Mouse (Mus musculus): ENCODE results near the gene Has3.
"Not testable (repeated sequence)": the region's sequence is repeated elsewhere in the genome, so short reads cannot be mapped to it uniquely, and the experiment has no call there.

Gene Has3

DNA sequence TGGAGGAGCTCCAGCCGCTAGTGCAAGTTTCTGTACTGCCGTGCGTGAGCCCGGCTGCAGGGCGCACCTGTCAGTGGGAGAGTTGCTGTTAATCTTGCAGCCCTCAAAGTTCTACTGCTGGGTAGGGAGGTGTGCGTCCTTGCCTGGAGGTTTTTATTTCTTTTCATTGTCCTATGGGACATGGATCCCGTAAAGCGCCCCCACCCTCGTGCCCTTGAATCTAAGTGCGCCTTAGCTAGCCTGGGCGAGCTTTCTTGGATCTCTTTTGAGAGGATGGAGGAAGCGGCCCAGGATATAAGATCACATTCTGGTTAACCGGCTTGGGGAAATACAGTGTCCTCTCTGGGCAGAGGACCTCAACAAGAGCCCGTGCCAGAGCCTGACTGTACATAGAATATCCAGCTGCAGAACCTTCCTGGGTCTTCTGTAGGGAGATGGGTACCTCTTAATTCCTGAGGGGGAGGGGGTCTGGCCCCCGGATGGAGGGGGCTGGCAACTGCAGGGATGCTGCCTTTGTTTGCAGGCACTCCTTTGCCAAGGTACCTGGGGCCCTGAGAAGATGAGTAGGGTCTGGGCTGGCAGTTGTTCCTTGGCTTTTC is 1.4 kb downstream of the Has3 start:
- H3K27me3 ChIP-seq (ENCODE audit: control insufficient read depth, insufficient read depth, low read length, poor library complexity, severe bottlenecking) = no peaks in the 10 kb centered on the region
- no peak for DNase-seq (ENCODE audit: low read depth, low spot score)
- H3K36me3 ChIP-seq (ENCODE audit: control insufficient read depth, insufficient read depth, low read length, poor library complexity, severe bottlenecking) = no peaks in the 10 kb centered on the region

DNA sequence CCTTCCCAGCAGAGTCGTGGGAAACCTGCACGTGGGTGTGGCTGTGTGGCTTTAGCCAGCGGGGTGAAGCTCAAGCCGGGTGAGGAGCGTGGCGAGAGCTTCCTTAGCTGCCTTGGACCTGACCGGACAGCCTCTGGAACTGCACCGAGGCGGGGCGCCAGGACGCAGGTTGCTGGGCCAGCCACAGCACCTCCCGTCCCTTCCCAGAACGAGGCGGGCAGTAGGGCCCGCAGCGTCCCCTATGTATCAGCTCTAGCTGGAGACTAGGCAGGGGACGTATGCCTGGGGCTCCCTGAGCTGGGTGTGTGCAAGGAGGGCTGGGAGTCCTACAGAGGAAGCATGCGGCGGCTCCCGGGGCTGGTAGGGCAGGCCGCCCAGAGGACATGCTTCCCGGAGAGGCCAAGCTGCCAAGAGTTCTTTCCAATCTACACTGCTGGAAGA is 1.9 kb downstream of the Has3 start:
- no peak for DNase-seq (ENCODE audit: low read depth, low spot score)
- Histone ChIP-seq H3K36me3 (ENCODE audit: control insufficient read depth, insufficient read depth, low read length, poor library complexity, severe bottlenecking) (no peaks in the 10 kb centered on the region), H3K27me3 (ENCODE audit: control insufficient read depth, insufficient read depth, low read length, poor library complexity, severe bottlenecking) (no peaks in the 10 kb centered on the region)

DNA sequence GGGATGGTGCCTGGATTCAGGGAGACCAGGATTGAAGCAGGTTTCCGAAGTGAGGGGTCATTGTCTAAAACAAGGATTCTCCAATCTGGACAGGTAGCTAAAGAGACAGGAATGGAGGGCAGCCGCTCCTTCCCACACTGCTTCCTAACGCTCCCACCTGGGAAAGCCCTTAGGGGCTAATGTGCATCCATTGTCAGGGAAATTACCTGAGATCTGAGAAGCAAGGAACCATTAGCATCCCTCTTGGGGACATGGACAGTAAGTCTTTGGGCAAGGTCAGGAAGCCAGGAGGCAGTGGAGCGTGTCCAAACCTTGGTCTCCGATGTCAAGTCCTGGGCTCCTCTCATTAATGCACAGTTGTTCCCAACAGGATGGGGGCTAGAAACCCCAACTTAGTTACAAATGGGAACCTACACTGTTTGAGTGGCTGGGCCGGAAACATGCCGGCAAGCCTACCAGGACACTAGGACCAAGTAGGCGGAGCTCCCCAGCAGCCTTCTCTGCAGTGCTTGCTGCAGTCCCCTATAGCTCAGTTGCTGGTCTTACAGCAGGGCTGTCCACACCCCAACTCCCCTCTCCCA is 2.5 kb downstream of the Has3 start:
- no peak for DNase-seq (ENCODE audit: low read depth, low spot score)
- H3K27me3 ChIP-seq (ENCODE audit: control insufficient read depth, insufficient read depth, low read length, poor library complexity, severe bottlenecking) = no peaks in the 10 kb centered on the region
- H3K36me3 ChIP-seq (ENCODE audit: control insufficient read depth, insufficient read depth, low read length, poor library complexity, severe bottlenecking) = no peaks in the 10 kb centered on the region

DNA sequence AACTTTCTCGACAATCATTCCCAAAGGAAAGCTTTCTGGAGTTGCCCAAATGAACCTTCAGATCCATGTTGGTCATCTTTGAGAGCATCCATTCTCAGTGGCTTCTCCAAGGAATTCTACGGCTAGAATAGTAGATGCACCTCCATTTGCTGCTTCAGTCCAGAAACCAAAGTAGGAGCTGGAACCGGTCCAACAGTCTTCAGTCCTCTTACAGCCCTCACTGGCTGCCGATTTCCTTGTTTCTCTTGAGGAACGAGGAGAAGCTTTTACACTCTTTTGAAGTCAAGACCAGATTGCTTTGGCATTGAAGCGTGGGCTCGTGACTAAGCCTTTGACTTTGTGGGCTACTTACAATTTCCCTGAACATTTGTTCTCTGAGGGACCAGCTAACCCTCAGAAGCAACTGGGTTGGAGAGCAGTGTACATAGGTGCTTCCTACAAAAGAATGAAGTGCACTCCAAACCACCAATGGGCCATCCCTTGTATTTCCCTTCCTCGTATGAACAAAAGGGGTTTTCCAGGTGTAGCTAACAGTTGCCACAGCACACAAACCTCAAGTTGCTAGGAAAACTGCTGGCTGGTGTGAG is 10.2 kb downstream of the Has3 start:
- peaks cover 2% of the 10 kb centered on the region for H3K36me3 ChIP-seq (ENCODE audit: control insufficient read depth, insufficient read depth, low read length, poor library complexity, severe bottlenecking)
- no peak for DNase-seq (ENCODE audit: low read depth, low spot score)
- H3K27me3 ChIP-seq (ENCODE audit: control insufficient read depth, insufficient read depth, low read length, poor library complexity, severe bottlenecking) = no peaks in the 10 kb centered on the region

DNA sequence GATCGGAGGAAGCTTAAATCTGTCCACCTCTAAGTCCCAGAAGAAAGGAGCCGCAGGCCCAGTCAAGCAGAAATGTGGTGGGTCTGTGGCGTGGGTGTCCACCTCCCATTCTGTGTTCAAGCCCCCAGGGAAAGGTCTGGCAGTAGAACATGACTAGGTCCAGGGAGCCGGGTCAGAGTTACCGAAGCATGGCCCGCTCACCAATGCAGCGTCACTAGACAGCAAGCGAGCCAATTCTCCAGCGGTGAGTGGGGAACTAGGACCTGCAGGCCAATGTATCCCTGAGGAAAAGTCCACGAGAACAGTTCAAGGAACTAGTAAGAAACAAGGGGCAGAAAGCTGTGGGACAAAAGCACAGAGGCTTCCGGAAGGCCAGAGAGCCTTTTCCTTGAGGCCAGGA is 14.1 kb downstream of the Has3 start:
- not testable (repeated sequence) for H3K36me3 ChIP-seq (ENCODE audit: control insufficient read depth, insufficient read depth, low read length, poor library complexity, severe bottlenecking); H3K27me3 ChIP-seq (ENCODE audit: control insufficient read depth, insufficient read depth, low read length, poor library complexity, severe bottlenecking); DNase-seq (ENCODE audit: low read depth, low spot score)

DNA sequence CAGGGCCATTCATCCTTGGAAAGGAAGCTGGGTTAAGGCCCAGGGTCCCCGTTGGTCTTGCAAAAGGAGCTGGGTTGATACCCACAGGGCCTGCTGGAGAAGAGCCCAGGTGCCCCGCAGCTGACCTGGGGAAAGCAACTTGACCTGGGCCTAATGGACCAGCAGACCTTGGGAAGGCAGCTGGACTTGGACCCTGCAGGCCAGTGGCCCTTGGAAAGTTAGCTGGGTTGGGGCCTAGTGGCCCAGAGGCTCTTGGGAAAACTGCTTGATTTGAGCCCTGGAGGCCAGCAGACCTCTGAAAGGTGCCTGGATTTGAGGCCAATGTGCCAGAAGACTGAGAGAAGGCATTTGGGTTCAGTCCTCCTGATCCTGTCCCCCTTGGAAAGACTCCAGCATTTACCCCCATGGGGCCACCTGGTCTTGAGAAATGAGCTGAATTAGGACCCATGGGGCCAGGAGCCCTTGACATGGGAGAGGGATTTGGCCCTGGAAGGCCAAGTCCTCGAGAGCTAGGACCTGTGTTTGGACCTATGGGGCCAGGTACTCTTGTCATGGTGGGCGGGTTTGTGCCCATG is 14.9 kb downstream of the Has3 start:
- not testable (repeated sequence) for H3K36me3 ChIP-seq (ENCODE audit: control insufficient read depth, insufficient read depth, low read length, poor library complexity, severe bottlenecking); DNase-seq (ENCODE audit: low read depth, low spot score); H3K27me3 ChIP-seq (ENCODE audit: control insufficient read depth, insufficient read depth, low read length, poor library complexity, severe bottlenecking)

DNA sequence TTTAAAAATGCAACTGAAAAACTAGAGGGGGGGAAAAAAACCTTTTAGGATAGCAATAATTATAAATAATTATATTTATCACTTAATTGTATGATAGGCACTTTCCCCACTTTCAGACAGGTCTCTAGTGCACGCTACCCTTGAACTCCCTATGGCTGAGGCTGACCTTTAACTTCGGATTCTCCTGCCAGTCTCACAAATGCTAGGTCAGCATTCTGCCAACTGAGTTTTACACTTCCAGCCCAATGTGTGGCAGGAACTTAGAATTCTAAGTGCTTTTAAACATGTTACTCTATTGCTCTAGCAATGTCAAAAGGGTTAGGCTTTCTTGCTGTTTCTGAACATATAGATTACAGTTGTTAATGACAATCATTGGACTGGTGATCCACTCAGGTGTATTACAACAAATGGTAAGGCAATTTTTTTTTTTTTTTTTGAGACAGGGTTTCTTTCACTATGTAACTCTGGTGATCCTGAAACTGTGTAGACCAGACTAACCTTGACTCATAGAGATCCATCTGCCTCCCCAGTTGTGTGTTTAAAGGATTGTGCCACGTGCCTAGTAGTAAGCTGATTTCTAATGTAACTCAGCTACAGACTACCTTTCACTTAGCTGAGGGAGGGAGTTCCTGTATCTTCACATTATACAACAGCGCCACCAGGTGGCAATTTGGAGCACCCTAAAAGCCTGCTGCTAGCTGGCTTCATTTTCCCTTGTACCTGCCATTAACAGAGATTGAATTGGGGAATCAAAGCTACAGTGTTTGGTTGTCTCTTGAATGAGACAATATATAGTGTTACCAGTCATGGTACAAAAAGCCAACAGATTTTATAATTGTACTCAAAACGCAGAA is 17.5 kb downstream of the Has3 start:
- DNase-seq (ENCODE audit: low read depth, low spot score) = peak; percentile 91
- H3K27me3 ChIP-seq (ENCODE audit: control insufficient read depth, insufficient read depth, low read length, poor library complexity, severe bottlenecking) = no peaks in the 10 kb centered on the region
- H3K36me3 ChIP-seq (ENCODE audit: control insufficient read depth, insufficient read depth, low read length, poor library complexity, severe bottlenecking) = no peaks in the 10 kb centered on the region; the same call in 1 of the 2 replicates

DNA sequence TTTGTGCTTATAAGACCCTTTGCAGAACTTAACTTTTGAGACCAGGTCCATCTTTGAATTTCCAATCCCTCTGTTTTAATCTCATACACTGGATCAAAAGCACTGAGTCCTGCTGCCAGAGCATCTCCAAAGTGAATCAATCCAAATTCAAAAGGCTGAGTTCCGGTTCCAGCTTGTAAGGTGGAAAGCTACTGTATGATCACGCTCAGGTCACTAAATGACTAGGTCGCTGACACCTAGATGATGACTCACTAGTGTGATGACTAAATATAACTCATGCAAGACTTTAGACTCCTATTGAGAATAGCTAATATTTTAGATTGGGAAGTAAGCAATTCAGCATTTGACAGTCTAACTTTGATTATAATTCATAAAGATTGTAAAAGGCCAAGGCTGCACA is 18.8 kb downstream of the Has3 start:
- Histone ChIP-seq H3K36me3 (ENCODE audit: control insufficient read depth, insufficient read depth, low read length, poor library complexity, severe bottlenecking) (no peaks in the 10 kb centered on the region), H3K27me3 (ENCODE audit: control insufficient read depth, insufficient read depth, low read length, poor library complexity, severe bottlenecking) (no peaks in the 10 kb centered on the region)
- DNase-seq (ENCODE audit: low read depth, low spot score) = no peak

DNA sequence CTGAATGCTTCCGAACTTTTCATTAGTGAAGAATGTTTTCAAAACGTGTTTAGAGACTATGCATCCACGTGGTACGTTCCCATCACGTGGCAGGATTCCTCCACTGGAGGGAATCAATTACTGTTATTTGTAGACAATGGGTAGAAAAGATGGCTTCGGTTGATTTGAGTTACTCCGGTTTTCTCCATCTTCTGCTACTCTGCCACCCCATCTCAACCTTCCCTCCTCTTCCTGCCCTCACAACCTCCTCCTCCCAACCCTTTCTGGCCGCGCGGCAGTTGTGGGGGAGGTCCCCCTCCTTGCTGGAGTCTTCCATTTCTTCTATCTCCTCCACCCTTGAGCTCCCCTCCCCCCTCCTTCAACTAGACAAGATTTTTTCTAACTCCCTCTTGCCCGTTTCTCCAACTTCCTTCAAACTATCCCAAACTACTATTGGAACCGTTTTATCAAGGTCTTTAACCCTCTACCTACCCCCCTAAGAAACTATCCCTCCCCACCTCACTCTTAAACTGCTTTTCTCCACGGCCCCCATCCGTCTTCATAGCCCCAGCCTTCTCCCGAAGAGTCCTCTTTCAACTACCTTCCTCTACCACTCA is 22.3 kb downstream of the Has3 start:
- DNase-seq (ENCODE audit: low read depth, low spot score) = peak; percentile 25
- no peaks in the 10 kb centered on the region for H3K36me3 ChIP-seq (ENCODE audit: control insufficient read depth, insufficient read depth, low read length, poor library complexity, severe bottlenecking)
- H3K27me3 ChIP-seq (ENCODE audit: control insufficient read depth, insufficient read depth, low read length, poor library complexity, severe bottlenecking) = no peaks in the 10 kb centered on the region

DNA sequence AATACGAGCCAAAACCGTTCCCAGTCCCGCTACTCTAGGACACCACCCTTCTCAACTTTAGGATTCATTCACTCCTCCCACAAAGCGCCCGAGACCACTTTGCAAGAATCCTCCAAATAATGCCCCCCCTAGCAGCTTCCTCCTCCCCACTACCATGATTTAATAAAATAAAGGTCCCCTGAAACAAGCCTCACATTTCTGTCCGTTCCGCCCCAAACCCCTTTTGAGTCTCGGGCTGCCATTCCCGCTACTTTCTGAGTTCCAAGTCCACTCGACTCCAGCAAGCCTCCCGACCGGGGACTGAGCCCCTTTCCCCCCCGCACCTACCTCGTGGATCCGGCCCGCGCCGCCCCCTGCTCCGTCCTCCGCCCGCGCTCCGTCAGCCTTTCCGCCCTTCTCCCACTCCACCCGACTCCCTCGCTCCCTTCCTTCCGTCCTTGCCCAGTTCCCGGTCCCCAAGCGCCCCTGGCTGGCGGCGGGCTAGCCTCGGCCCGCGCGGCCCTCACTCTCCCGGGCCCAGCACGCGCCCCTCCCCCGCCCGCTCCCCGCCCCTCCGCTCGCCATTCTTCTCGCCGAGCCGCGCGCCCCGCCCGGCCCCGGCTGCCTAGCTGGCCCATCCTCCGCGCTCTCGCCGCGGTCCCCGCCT is 22.9 kb downstream of the Has3 start:
- no peak for DNase-seq (ENCODE audit: low read depth, low spot score)
- no peaks in the 10 kb centered on the region for H3K36me3 ChIP-seq (ENCODE audit: control insufficient read depth, insufficient read depth, low read length, poor library complexity, severe bottlenecking)

DNA sequence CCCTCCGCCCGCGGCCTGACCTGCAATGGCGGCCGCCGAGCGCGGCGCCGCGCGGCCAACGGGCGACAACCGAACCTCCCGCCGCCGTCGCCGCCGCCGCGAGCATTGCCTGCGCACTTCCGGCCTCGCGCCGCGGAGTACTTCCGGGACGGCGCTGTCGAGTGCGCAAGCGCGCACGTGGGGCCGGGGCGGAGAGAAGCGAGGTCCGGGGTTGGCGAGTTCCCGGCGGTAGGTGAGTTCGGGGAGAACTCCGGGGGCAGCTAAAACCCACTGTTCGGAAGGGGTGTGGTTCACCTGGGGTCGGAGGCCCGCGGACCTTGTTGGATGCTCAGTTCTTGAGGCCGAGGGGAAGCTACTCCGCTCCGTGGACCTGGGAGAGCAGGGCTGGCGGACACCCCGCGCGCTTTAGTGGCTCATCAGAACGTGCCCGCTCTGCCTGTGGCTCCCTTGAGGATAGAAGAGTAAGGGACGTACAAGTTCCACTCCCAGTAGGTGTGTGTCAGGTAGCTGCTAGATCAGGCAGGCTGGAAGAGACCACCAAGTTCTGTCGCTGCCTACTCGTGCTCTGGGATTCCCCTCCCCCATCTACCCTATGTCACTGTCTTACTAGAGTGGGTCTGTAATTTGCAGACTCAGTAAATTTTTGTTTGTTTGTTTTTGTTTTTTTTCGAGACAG is 23.6 kb downstream of the Has3 start, which contains the start of gene Utp4:
TSS of gene Utp4 (plus strand) at position 156 of the 676 bp plus-strand sequence.
- peak; percentile 93 for DNase-seq (ENCODE audit: low read depth, low spot score)
- H3K27me3 ChIP-seq (ENCODE audit: control insufficient read depth, insufficient read depth, low read length, poor library complexity, severe bottlenecking) = no peaks in the 10 kb centered on the region
- no peaks in the 10 kb centered on the region for H3K36me3 ChIP-seq (ENCODE audit: control insufficient read depth, insufficient read depth, low read length, poor library complexity, severe bottlenecking)

More for the DNA sequence above, 22.9 kb downstream of the Has3 start:
- H3K27me3 ChIP-seq (ENCODE audit: control insufficient read depth, insufficient read depth, low read length, poor library complexity, severe bottlenecking) = no peaks in the 10 kb centered on the region

DNA sequence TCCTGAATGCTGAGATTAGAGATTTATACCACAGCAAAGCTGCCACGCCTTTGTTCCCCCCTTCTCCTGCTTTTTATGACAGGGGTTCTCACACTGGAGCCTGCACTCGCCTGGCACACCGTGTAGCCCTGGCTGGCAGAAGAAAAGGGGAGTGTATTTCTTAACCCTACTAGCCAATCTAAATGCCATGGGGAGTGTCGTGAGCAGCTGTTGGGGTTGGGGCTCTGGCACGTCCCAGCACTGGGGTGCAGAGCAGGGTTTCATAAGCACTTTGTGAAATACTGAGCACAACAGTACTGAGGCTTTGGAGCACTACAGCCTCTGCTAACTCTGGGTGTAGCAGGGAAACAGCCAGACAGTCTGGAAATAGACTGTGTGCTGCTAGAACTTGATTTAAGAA is 29.4 kb downstream of the Has3 start:
- Histone ChIP-seq H3K27me3 (ENCODE audit: control insufficient read depth, insufficient read depth, low read length, poor library complexity, severe bottlenecking) (no peaks in the 10 kb centered on the region), H3K36me3 (ENCODE audit: control insufficient read depth, insufficient read depth, low read length, poor library complexity, severe bottlenecking) (peaks cover 5% of the 10 kb centered on the region)
- no peak for DNase-seq (ENCODE audit: low read depth, low spot score)

DNA sequence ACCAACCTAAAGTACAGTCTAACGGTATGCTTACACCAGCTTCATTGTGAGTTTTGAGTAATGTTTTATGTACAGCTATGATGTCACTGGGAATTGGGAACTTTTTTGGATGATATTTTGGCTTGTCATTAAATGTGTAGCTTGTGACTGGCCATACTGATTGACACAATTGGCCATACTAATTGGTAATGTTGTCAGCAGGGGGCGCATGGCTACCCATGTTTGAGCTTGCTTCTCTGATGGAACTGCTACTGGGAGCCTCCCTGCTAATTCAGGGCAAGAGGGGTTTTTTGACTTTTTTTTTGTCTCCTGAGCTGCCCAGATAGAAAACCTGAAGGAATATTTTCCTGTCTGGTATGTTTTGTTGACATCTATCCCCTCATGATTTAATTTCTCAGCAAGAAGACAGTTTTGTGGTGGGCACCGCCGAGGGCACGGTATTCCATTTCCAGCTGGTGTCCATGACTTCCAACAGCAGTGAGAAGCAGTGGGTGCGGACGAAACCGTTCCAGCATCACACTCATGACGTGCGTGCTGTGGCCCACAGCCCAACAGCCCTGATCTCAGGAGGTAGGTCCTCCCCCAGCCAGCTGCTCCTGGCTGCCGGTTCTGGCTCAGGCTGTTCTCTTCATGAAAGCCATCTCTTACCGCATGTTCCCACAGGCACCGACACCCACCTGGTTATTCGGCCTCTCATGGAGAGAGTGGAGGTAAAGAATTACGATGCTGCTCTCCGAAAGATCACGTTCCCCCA is 35.9 kb downstream of the Has3 start:
- Histone ChIP-seq H3K36me3 (ENCODE audit: control insufficient read depth, insufficient read depth, low read length, poor library complexity, severe bottlenecking) (peaks cover 18% of the 10 kb centered on the region), H3K27me3 (ENCODE audit: control insufficient read depth, insufficient read depth, low read length, poor library complexity, severe bottlenecking) (no peaks in the 10 kb centered on the region)
- DNase-seq (ENCODE audit: low read depth, low spot score) = peak; percentile 71
